Mouse (Mus musculus): ENCODE measurements around the gene Disp1. TPM values are rescaled to one million over a fixed set of nuclear protein-coding genes. Genes with fewer than 3 reads are reported as not detected.

Disp1 gene
- polyA plus RNA-seq, 1 experiment from 2014 or later: 7.7 TPM

GRCm38 (mm10) chr1:183150379-183150840 lies 70.9 kb downstream of the Disp1 start:
- no peak overlapping the region for H3K4me3 ChIP-seq (ENCODE audit: low read depth, low read length)
- H3K36me3 ChIP-seq (ENCODE audit: control insufficient read depth, insufficient read depth, low read length): no peaks in the 10 kb centered on the region
- H3K9me3 ChIP-seq (ENCODE audit: control insufficient read depth, low read length): no peaks in the 10 kb centered on the region
- H3K4me1 ChIP-seq (replicated peaks; ENCODE audit: control insufficient read depth, insufficient read depth, low read length): peaks cover 28% of the 10 kb centered on the region
- H3K27me3 ChIP-seq (replicated peaks; ENCODE audit: control insufficient read depth, insufficient read depth, low read length): no peaks in the 10 kb centered on the region
- no peak overlapping the region for H3K9ac ChIP-seq (ENCODE audit: low read depth, low read length)
- no peak overlapping the region for H3K4me2 ChIP-seq
- DNase-seq (ENCODE audit: low spot score) (no peak), ATAC-seq (replicated peaks; ENCODE audit: low FRiP score) (no peak)
- WGBS: 61% methylated on average over 12 of the region's 12 CpGs
- no peak overlapping the region for H3K27ac ChIP-seq (ENCODE audit: low read depth, low read length)

- H3K27me3 ChIP-seq (replicated peaks; ENCODE audit: control insufficient read depth, insufficient read depth, low read length): no peaks in the 10 kb centered on the region
- no peak overlapping the region for H3K9ac ChIP-seq (ENCODE audit: low read depth, low read length)
- H3K4me2 ChIP-seq: no peak overlapping the region
- peaks cover 27% of the 10 kb centered on the region for H3K4me1 ChIP-seq (replicated peaks; ENCODE audit: control insufficient read depth, insufficient read depth, low read length)
- H3K36me3 ChIP-seq (ENCODE audit: control insufficient read depth, insufficient read depth, low read length): no peaks in the 10 kb centered on the region
- 35% methylated on average over 5 of the region's 5 CpGs for WGBS
- H3K4me3 ChIP-seq (ENCODE audit: low read depth, low read length): no peak overlapping the region
- no peaks in the 10 kb centered on the region for H3K9me3 ChIP-seq (ENCODE audit: control insufficient read depth, low read length)
- no peak for ATAC-seq (replicated peaks; ENCODE audit: low FRiP score)
- DNase-seq (ENCODE audit: low spot score): no peak
- no peak overlapping the region for H3K27ac ChIP-seq (ENCODE audit: low read depth, low read length)
Observed at GRCm38 (mm10) chr1:183149571-183150105, 71.7 kb downstream of the Disp1 start.

- no peak overlapping the region for H3K4me3 ChIP-seq (ENCODE audit: low read depth, low read length)
- 20% methylated on average over 5 of the region's 5 CpGs for WGBS
- no peak overlapping the region for H3K9ac ChIP-seq (ENCODE audit: low read depth, low read length)
Observed at GRCm38 (mm10) chr1:183147438-183147841, 73.9 kb downstream of the Disp1 start.

DNA sequence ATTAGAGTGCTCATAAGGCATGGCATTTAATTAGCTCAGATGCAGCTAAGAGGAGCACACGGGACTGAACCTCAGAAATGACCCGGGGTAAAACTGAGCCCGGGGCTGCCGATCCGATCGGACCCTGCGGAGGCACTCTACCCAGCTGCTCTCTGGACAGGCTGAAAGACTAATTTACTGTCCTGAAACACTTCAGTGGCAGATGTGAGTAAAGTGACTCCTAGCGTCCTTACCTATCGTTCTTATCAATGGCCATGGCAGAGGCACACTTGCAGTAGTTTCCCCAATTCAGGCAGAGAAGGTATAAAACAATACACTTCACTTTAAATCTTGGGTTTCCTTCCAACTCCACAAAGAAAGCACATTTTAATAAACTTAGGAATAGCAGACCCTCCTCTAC lies 74.5 kb downstream of the Disp1 start:
- Histone ChIP-seq H3K9me3 (ENCODE audit: control insufficient read depth, low read length) (no peaks in the 10 kb centered on the region), H3K4me3 (ENCODE audit: low read depth, low read length) (peak overlapping the region; percentile 30), H3K4me1 (replicated peaks; ENCODE audit: control insufficient read depth, insufficient read depth, low read length) (peaks cover 27% of the 10 kb centered on the region), H3K4me2 (peak overlapping the region; percentile 50), H3K9ac (ENCODE audit: low read depth, low read length) (0 out of 2 replicates have a peak overlapping the region, but pooled peaks have one; percentile 10), H3K36me3 (ENCODE audit: control insufficient read depth, insufficient read depth, low read length) (no peaks in the 10 kb centered on the region), H3K27ac (ENCODE audit: low read depth, low read length) (no peak overlapping the region), H3K27me3 (replicated peaks; ENCODE audit: control insufficient read depth, insufficient read depth, low read length) (no peaks in the 10 kb centered on the region)
- no peak for DNase-seq (ENCODE audit: low spot score)
- 34% methylated on average over 9 of the region's 9 CpGs for WGBS
- ATAC-seq (replicated peaks; ENCODE audit: low FRiP score): no peak

More at GRCm38 (mm10) chr1:183147438-183147841, 73.9 kb downstream of the Disp1 start:
- DNase-seq (ENCODE audit: low spot score) (peak; percentile 56), ATAC-seq (replicated peaks; ENCODE audit: low FRiP score) (peak; percentile 84)
- Histone ChIP-seq H3K27ac (ENCODE audit: low read depth, low read length) (0 out of 2 replicates have a peak overlapping the region, but pooled peaks have one; percentile 2), H3K9me3 (ENCODE audit: control insufficient read depth, low read length) (no peaks in the 10 kb centered on the region), H3K36me3 (ENCODE audit: control insufficient read depth, insufficient read depth, low read length) (no peaks in the 10 kb centered on the region), H3K27me3 (replicated peaks; ENCODE audit: control insufficient read depth, insufficient read depth, low read length) (no peaks in the 10 kb centered on the region), H3K4me1 (replicated peaks; ENCODE audit: control insufficient read depth, insufficient read depth, low read length) (peaks cover 26% of the 10 kb centered on the region), H3K4me2 (peak overlapping the region; percentile 50)

DNA sequence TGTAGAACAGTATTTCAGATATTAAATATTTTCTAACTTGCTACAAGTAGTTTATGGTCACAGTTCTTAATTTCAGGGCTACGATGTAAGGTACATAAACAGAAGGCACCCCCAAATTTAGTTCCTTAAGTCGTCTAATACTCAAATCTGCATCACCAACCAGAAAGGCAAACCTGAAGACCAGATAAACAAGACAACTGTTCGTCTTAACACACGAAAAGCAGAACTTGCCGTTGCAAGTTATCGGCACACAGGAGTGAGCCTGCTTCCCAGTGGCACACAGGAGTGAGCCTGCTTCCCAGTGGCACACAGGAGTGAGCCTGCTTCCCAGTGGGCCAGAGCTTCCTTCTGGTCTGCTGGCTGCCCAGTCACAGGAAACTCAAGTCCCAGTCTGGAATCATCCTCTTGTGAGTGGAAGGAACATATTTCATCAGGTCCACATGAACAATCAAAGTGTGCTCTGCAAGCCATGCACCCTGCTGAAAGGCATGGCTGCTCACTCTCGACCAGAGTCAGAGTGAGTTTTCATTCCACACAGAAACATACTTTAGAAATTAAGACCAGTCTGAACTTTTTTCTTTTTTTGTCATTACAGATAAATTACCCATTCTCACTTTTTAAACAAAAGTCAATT lies 75.1 kb downstream of the Disp1 start:
- peaks cover 32% of the 10 kb centered on the region for H3K4me1 ChIP-seq (replicated peaks; ENCODE audit: control insufficient read depth, insufficient read depth, low read length)
- H3K27me3 ChIP-seq (replicated peaks; ENCODE audit: control insufficient read depth, insufficient read depth, low read length): no peaks in the 10 kb centered on the region
- no peak overlapping the region for H3K27ac ChIP-seq (ENCODE audit: low read depth, low read length)
- ATAC-seq (replicated peaks; ENCODE audit: low FRiP score) (no peak), DNase-seq (ENCODE audit: low spot score) (no peak)
- no peak overlapping the region for H3K9ac ChIP-seq (ENCODE audit: low read depth, low read length)
- H3K9me3 ChIP-seq (ENCODE audit: control insufficient read depth, low read length): no peaks in the 10 kb centered on the region
- H3K4me3 ChIP-seq (ENCODE audit: low read depth, low read length): peak overlapping the region; percentile 30
- peak overlapping the region; percentile 50 for H3K4me2 ChIP-seq
- 40% methylated on average over 7 of the region's 7 CpGs for WGBS
- no peaks in the 10 kb centered on the region for H3K36me3 ChIP-seq (ENCODE audit: control insufficient read depth, insufficient read depth, low read length)

- peaks cover 25% of the 10 kb centered on the region for H3K4me1 ChIP-seq (replicated peaks; ENCODE audit: control insufficient read depth, insufficient read depth, low read length)
- WGBS: 13% methylated on average over 4 of the region's 4 CpGs
Observed at GRCm38 (mm10) chr1:183144602-183145205, 76.6 kb downstream of the Disp1 start.

GRCm38 (mm10) chr1:183143246-183143645 lies 78.1 kb downstream of the Disp1 start:
- WGBS: 83% methylated on average over 7 of the region's 7 CpGs
- no peak overlapping the region for H3K9ac ChIP-seq (ENCODE audit: low read depth, low read length)
- no peaks in the 10 kb centered on the region for H3K27me3 ChIP-seq (replicated peaks; ENCODE audit: control insufficient read depth, insufficient read depth, low read length)
- H3K9me3 ChIP-seq (ENCODE audit: control insufficient read depth, low read length): no peaks in the 10 kb centered on the region
- H3K4me2 ChIP-seq: no peak overlapping the region
- no peak for ATAC-seq (replicated peaks; ENCODE audit: low FRiP score)
- H3K36me3 ChIP-seq (ENCODE audit: control insufficient read depth, insufficient read depth, low read length): no peaks in the 10 kb centered on the region
- peaks cover 23% of the 10 kb centered on the region for H3K4me1 ChIP-seq (replicated peaks; ENCODE audit: control insufficient read depth, insufficient read depth, low read length)
- no peak overlapping the region for H3K27ac ChIP-seq (ENCODE audit: low read depth, low read length)
- no peak for DNase-seq (ENCODE audit: low spot score)
- no peak overlapping the region for H3K4me3 ChIP-seq (ENCODE audit: low read depth, low read length)

More at GRCm38 (mm10) chr1:183144602-183145205, 76.6 kb downstream of the Disp1 start:
- H3K27me3 ChIP-seq (replicated peaks; ENCODE audit: control insufficient read depth, insufficient read depth, low read length): no peaks in the 10 kb centered on the region
- no peak overlapping the region for H3K4me2 ChIP-seq
- ATAC-seq (replicated peaks; ENCODE audit: low FRiP score) (no peak), DNase-seq (ENCODE audit: low spot score) (no peak)
- no peaks in the 10 kb centered on the region for H3K9me3 ChIP-seq (ENCODE audit: control insufficient read depth, low read length)
- H3K36me3 ChIP-seq (ENCODE audit: control insufficient read depth, insufficient read depth, low read length): no peaks in the 10 kb centered on the region
- no peak overlapping the region for H3K9ac ChIP-seq (ENCODE audit: low read depth, low read length)
- H3K27ac ChIP-seq (ENCODE audit: low read depth, low read length): no peak overlapping the region
- no peak overlapping the region for H3K4me3 ChIP-seq (ENCODE audit: low read depth, low read length)

GRCm38 (mm10) chr1:183142566-183142965 lies 78.8 kb downstream of the Disp1 start:
- no peaks in the 10 kb centered on the region for H3K36me3 ChIP-seq (ENCODE audit: control insufficient read depth, insufficient read depth, low read length)
- H3K9ac ChIP-seq (ENCODE audit: low read depth, low read length): no peak overlapping the region
- no peak overlapping the region for H3K4me2 ChIP-seq
- ATAC-seq (replicated peaks; ENCODE audit: low FRiP score): no peak
- H3K9me3 ChIP-seq (ENCODE audit: control insufficient read depth, low read length): no peaks in the 10 kb centered on the region
- no peak overlapping the region for H3K27ac ChIP-seq (ENCODE audit: low read depth, low read length)
- no peak for DNase-seq (ENCODE audit: low spot score)
- no peak overlapping the region for H3K4me3 ChIP-seq (ENCODE audit: low read depth, low read length)
- peaks cover 23% of the 10 kb centered on the region for H3K4me1 ChIP-seq (replicated peaks; ENCODE audit: control insufficient read depth, insufficient read depth, low read length)
- no peaks in the 10 kb centered on the region for H3K27me3 ChIP-seq (replicated peaks; ENCODE audit: control insufficient read depth, insufficient read depth, low read length)
- WGBS: 69% methylated on average over 5 of the region's 5 CpGs

Measured in liver, embryonic 11.5 days (tissue).